8 mouse cellular contexts compared by ENCODE assay signal in genomic region chr14:30699656-30700055, GRCm38 (mm10). TPM values are rescaled to one million over a fixed set of nuclear protein-coding genes. Genes with fewer than 3 reads are reported as not detected.
DNase-seq lines count a peak whose midpoint lies in the region; ATAC-seq and TF ChIP-seq lines count a peak whose summit lies in the region.

No protein-coding gene starts in this region.

- peak; percentile 31 to 47 for DNase-seq in cerebellum, adult 2 months
- no peak for DNase-seq in cerebellum, adult 11-12 months
- peak; percentile 45 for DNase-seq in ovary, postnatal 36 days (ENCODE audit: low spot score)
- no peak for DNase-seq in ovary, postnatal 10 days (ENCODE audit: low spot score)
- peak; percentile 46 to 53 for DNase-seq in cerebellum, postnatal 36 days
- DNase-seq in lung, embryonic 14.5 days = peak; percentile 78
- peak; percentile 36 to 78 for DNase-seq in spleen, postnatal 4 days (ENCODE audit: low spot score in 2 of 2)

- no peaks in the 10 kb centered on the region for H3K36me3 ChIP-seq in intestine, embryonic 16.5 days (ENCODE audit: control insufficient read depth, insufficient read depth, low read length)
- H3K36me3 ChIP-seq in lung, embryonic 14.5 days (ENCODE audit: insufficient read depth) = no peaks in the 10 kb centered on the region

- peak; percentile 41; the same call in 1 of the 2 replicates for ATAC-seq in intestine, embryonic 16.5 days
- no peak for ATAC-seq in lung, embryonic 14.5 days (ENCODE audit: insufficient read depth)

- WGBS in cerebellum, adult 2 months = 52% methylated on average over 8 of the region's 8 CpGs
- WGBS in intestine, embryonic 16.5 days = 38% methylated on average over 8 of the region's 8 CpGs
- WGBS in lung, embryonic 14.5 days = 37% methylated on average over 8 of the region's 8 CpGs

- no peaks in the 10 kb centered on the region for H3K27me3 ChIP-seq in cerebellum, adult 2 months (ENCODE audit: control insufficient read depth, insufficient read depth, low read length)
- no peaks in the 10 kb centered on the region for H3K27me3 ChIP-seq in intestine, embryonic 16.5 days (replicated peaks; ENCODE audit: control insufficient read depth, insufficient read depth, low read length)
- H3K27me3 ChIP-seq in lung, embryonic 14.5 days (ENCODE audit: insufficient read depth, low read length) = no peaks in the 10 kb centered on the region

- no peak overlapping the region for H3K4me2 ChIP-seq in intestine, embryonic 16.5 days (ENCODE audit: low read depth, low read length)
- H3K4me2 ChIP-seq in lung, embryonic 14.5 days = no peak overlapping the region

- H3K4me1 ChIP-seq in cerebellum, adult 2 months (ENCODE audit: control insufficient read depth, insufficient read depth, low read length) = peaks cover 16% of the 10 kb centered on the region
- peaks cover 4% of the 10 kb centered on the region; the same call in 1 of the 2 replicates for H3K4me1 ChIP-seq in intestine, embryonic 16.5 days (ENCODE audit: control insufficient read depth, insufficient read depth, low read length)
- H3K4me1 ChIP-seq in lung, embryonic 14.5 days (ENCODE audit: insufficient read depth) = no peaks in the 10 kb centered on the region

- H3K9ac ChIP-seq in intestine, embryonic 16.5 days (ENCODE audit: low read depth, low read length) = no peak overlapping the region
- no peak overlapping the region for H3K9ac ChIP-seq in lung, embryonic 14.5 days

- no peak overlapping the region for H3K4me3 ChIP-seq in cerebellum, adult 2 months (replicated peaks; ENCODE audit: insufficient read depth, low read depth, low read length)
- H3K4me3 ChIP-seq in intestine, embryonic 16.5 days (ENCODE audit: low read length) = no peak overlapping the region
- no peak overlapping the region for H3K4me3 ChIP-seq in lung, embryonic 14.5 days (ENCODE audit: low read depth, low read length)

- no peak overlapping the region for H3K27ac ChIP-seq in cerebellum, adult 2 months (ENCODE audit: insufficient read depth, low read length)
- no peak overlapping the region for H3K27ac ChIP-seq in intestine, embryonic 16.5 days (ENCODE audit: low read length)
- H3K27ac ChIP-seq in lung, embryonic 14.5 days (ENCODE audit: low read depth) = no peak overlapping the region

- peak; percentile 62 for TF ChIP-seq CTCF in cerebellum, adult 2 months (IDR thresholded peaks at IDR 0.05; ENCODE audit: borderline replicate concordance, insufficient read depth, low read depth, low read length)
- TF ChIP-seq CTCF in lung, embryonic 14.5 days (IDR thresholded peaks at IDR 0.05; ENCODE audit: low read depth) = peak; percentile 82

- TF ChIP-seq POLR2A in cerebellum, adult 2 months (IDR thresholded peaks at IDR 0.05; ENCODE audit: borderline replicate concordance, insufficient read depth, low read length) = no peak

- no peaks in the 10 kb centered on the region for H3K9me3 ChIP-seq in intestine, embryonic 16.5 days (ENCODE audit: control insufficient read depth, low read length)
- no peaks in the 10 kb centered on the region for H3K9me3 ChIP-seq in lung, embryonic 14.5 days (ENCODE audit: low read depth, low read length)

RNA-seq across cellular contexts. Expression of gene Sfmbt1, which starts 15.0 kb away (rescaled TPM):
- polyA plus RNA-seq in cerebellum, adult 2 months (2012; rRNA removed) = 8.9 and 9.7 TPM in 2 replicates
- 9.7 and 11.1 TPM in 2 replicates for polyA plus RNA-seq in intestine, embryonic 16.5 days (2015; fragmentation: Nextera tagmentation; extraction: Ambion mirVana)
- polyA plus RNA-seq in lung, embryonic 14.5 days (2014; fragmentation: Nextera tagmentation; extraction: Ambion mirVana) = 14.7 and 15.0 TPM in 2 replicates

RNA-seq across cellular contexts. Expression of gene Rft1, which starts 45.5 kb away (rescaled TPM):
- 12.1 and 12.4 TPM in 2 replicates for polyA plus RNA-seq in cerebellum, adult 2 months (2012; rRNA removed)
- 13.3 and 14.7 TPM in 2 replicates for polyA plus RNA-seq in intestine, embryonic 16.5 days (2015; fragmentation: Nextera tagmentation; extraction: Ambion mirVana)
- polyA plus RNA-seq in lung, embryonic 14.5 days (2014; fragmentation: Nextera tagmentation; extraction: Ambion mirVana) = 16.9 and 18.0 TPM in 2 replicates

Comparison
In these comparisons a context has a peak if more than half of its experiments do, and no peak if none do; other contexts are left out.
1. DNase-seq: peak in cerebellum, adult 2 months (2 of 2), ovary, postnatal 36 days (single experiment), cerebellum, postnatal 36 days (2 of 2), lung, embryonic 14.5 days (single experiment) and spleen, postnatal 4 days (2 of 2); none in cerebellum, adult 11-12 months (single experiment) and ovary, postnatal 10 days (single experiment).